Mouse (Mus musculus) liver, postnatal 0 days (tissue): ENCODE measurements around the gene Art3.

ENCODE experiments used
- CTCF ChIP-seq: sonication (generic); IDR thresholded peaks from 2 replicates; pipeline ENCODE4 v1.5.1; 2016; ENCODE audit warnings: antibody characterized with exemption, low read depth
- EP300 ChIP-seq: IDR thresholded peaks from 2 replicates; pipeline ENCODE4 v1.6.1; 2016; ENCODE audit warnings: antibody characterized with exemption, low read depth, mild to moderate bottlenecking

DNA sequence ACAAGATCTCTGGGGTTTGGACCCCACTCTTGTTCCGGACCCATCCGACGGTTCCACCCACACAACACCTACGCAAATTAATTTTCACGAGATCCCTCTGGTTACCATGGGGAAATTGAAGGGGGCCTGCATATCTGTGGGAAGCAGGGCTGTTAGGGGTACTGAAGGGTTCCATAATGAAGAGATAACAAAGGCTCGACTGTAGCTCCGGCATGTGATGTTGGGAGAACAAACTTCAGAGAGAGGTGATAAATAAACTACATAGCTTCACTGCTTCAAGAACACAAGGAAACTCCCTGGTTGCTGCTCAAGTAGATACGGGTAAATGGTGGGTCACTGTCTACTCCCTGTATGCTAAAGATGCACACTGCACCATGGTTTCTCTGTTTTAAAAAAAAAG is 106.9 kb downstream of the Art3 start:
- TF ChIP-seq CTCF (no peak), EP300 (no peak)
